Mouse (Mus musculus) bone marrow macrophage, adult 2 months (primary cell): ENCODE data around the gene Scube3.

ENCODE experiments used
- CTCF ChIP-seq: IDR thresholded peaks from 2 replicates; pipeline ENCODE4 v1.5.1; 2012; ENCODE audit warnings: low read depth, mild to moderate bottlenecking, low read length, moderate library complexity
- POLR2A ChIP-seq: IDR thresholded peaks from 2 replicates; pipeline ENCODE4 v1.6.1; 2012; ENCODE audit warnings: mild to moderate bottlenecking, low read depth, low read length, borderline replicate concordance

- TF ChIP-seq CTCF (no peak), POLR2A (no peak)
Observed at GRCm38 (mm10) chr17:28096418-28096817, 45.5 kb upstream of the Scube3 start.
